Mouse (Mus musculus): ENCODE results near the gene Zfyve26. TPM values are rescaled to one million over a fixed set of nuclear protein-coding genes. Genes with fewer than 3 reads are reported as not detected.
A peak's percentile ranks its signal among the peaks of the same experiment; 100 is the strongest.

Zfyve26 gene
- polyA plus RNA-seq, 1 experiment from 2014 or later: 11.8 TPM

GRCm38 (mm10) chr12:79306013-79306412, 9.9 kb upstream of the Zfyve26 start:
- H3K4me3 ChIP-seq: no peak overlapping the region
- no peaks in the 10 kb centered on the region for H3K36me3 ChIP-seq
- WGBS: 87% methylated on average over 4 of the region's 4 CpGs
- no peaks in the 10 kb centered on the region for H3K4me1 ChIP-seq (replicated peaks)
- no peaks in the 10 kb centered on the region for H3K27me3 ChIP-seq (ENCODE audit: insufficient read depth, poor library complexity, severe bottlenecking)
- H3K27ac ChIP-seq: no peak overlapping the region
- DNase-seq (ENCODE audit: low spot score): no peak
- H3K9me3 ChIP-seq: no peaks in the 10 kb centered on the region

- Histone ChIP-seq H3K4me1 (replicated peaks) (no peaks in the 10 kb centered on the region), H3K27me3 (ENCODE audit: insufficient read depth, poor library complexity, severe bottlenecking) (no peaks in the 10 kb centered on the region), H3K9me3 (no peaks in the 10 kb centered on the region), H3K27ac (no peak overlapping the region), H3K36me3 (no peaks in the 10 kb centered on the region), H3K4me3 (no peak overlapping the region)
- 65% methylated on average over 1 of the region's 1 CpGs for WGBS
- DNase-seq (ENCODE audit: low spot score): no peak
Observed at GRCm38 (mm10) chr12:79305131-79305530, 9.0 kb upstream of the Zfyve26 start.

DNA sequence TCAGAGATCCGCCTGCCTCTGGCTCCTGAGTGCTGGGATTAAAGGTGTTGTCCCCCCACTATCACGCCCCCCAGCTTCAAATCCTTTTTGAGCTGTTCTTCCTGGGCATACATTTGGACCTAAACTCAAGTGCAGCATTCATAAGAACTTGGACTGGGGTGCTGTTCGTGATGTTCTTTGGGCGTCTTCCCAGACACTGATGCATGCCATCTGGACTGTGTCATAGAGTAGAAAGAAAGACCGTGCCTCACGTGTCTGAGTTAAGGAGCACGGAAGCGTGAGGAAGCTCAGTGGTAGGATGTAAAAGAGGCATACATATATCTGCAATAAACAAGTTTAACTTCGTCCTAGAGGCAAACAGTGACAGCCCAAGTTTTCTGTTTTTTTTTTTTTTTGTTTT, 5.7 kb upstream of the Zfyve26 start:
- no peaks in the 10 kb centered on the region for H3K27me3 ChIP-seq (ENCODE audit: insufficient read depth, poor library complexity, severe bottlenecking)
- no peaks in the 10 kb centered on the region for H3K36me3 ChIP-seq
- WGBS: 91% methylated on average over 9 of the region's 9 CpGs
- peaks cover 9% of the 10 kb centered on the region; the same call in 1 of the 2 replicates for H3K4me1 ChIP-seq (replicated peaks)
- no peak overlapping the region for H3K27ac ChIP-seq
- H3K4me3 ChIP-seq: no peak overlapping the region
- H3K9me3 ChIP-seq: no peaks in the 10 kb centered on the region
- no peak for DNase-seq (ENCODE audit: low spot score)

DNA sequence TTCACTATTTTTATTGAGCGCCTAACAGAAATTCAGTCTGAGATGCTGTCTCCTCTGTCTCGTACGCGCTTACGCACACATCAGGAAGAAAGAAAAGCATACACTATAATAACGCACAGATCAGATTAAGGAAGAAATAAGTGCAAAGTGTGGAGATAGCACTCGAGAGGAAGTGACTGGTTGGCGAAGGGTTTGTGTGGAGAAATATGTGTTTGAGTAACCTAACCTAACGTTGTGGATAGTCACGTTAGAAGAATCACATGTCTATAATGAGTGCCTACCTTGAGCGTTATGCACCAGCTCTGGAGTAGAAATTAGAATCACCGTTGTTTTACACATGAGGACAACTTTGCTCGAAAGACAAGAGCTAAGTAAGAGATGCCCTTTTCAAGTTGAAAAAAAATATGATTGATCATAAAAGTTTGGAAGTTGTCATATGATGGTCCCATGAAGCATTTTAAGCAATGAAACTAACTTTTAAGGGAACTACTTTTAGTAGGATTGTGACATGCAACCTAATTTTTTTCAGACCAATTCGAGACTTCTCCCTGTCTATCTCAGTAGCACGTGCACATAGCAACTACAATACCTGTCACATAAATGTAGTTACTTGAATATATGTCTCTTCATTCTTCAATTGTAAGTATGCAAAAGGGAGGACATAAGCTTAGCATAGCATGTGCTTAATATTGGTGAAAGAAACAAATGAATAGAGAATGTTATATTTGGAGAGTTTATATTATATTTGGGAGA, 2.0 kb upstream of the Zfyve26 start:
- Histone ChIP-seq H3K4me1 (replicated peaks) (peaks cover 26% of the 10 kb centered on the region), H3K9me3 (no peaks in the 10 kb centered on the region), H3K4me3 (peak overlapping the region; percentile 83), H3K36me3 (peaks cover under 1% of the 10 kb centered on the region; the same call in 1 of the 2 replicates), H3K27ac (peak overlapping the region; percentile 88), H3K27me3 (ENCODE audit: insufficient read depth, poor library complexity, severe bottlenecking) (no peaks in the 10 kb centered on the region)
- WGBS: 19% methylated on average over 15 of the region's 15 CpGs
- DNase-seq (ENCODE audit: low spot score): no peak

DNA sequence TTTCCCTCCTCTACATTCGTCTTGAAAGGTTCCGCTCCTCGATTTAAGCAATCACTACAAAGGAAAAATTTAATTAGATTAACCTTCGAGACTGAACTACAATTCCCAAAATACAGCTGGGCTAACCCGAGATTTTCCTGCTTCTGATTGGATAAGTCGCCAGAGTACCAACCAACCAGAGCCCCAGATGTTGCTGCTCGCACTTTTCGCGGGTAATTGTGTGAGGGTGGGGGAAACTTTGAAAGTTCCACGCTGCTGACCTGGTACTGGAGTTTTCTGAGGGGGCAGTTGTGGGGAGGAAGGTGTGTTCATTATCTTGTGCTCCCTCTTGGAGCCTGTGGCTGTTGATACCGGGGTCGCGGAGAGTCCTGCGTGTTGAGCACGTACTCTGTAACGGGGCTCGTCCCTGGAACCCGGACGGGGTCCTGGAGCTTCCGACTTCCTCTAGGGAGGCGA, 1.0 kb upstream of the Zfyve26 start, which contains the start of gene Rad51b:
Gene Rad51b, plus strand, starts transcription at position 162 of the 456 bp plus-strand sequence.
- peak; percentile 84 for DNase-seq (ENCODE audit: low spot score)
- WGBS: under 1% methylated on average over 21 of the region's 21 CpGs
- Histone ChIP-seq H3K9me3 (no peaks in the 10 kb centered on the region), H3K4me3 (peak within 1 kb of the TSS; percentile 83), H3K27ac (peak within 1 kb of the TSS; percentile 88), H3K36me3 (peaks cover 6% of the 10 kb centered on the region; the same call in 1 of the 2 replicates), H3K4me1 (replicated peaks) (peaks cover 26% of the 10 kb centered on the region), H3K27me3 (ENCODE audit: insufficient read depth, poor library complexity, severe bottlenecking) (no peaks in the 10 kb centered on the region)

GRCm38 (mm10) chr12:79292874-79293273, 3.2 kb downstream of the Zfyve26 start:
- H3K27ac ChIP-seq: no peak overlapping the region
- DNase-seq (ENCODE audit: low spot score): no peak
- no peaks in the 10 kb centered on the region for H3K9me3 ChIP-seq
- H3K4me3 ChIP-seq: no peak overlapping the region
- H3K4me1 ChIP-seq (replicated peaks): peaks cover 20% of the 10 kb centered on the region
- WGBS: 80% methylated on average over 6 of the region's 6 CpGs
- peaks cover 37% of the 10 kb centered on the region for H3K36me3 ChIP-seq
- H3K27me3 ChIP-seq (ENCODE audit: insufficient read depth, poor library complexity, severe bottlenecking): no peaks in the 10 kb centered on the region

- Histone ChIP-seq H3K36me3 (peaks cover 100% of the 10 kb centered on the region), H3K4me1 (replicated peaks) (no peaks in the 10 kb centered on the region), H3K27me3 (ENCODE audit: insufficient read depth, poor library complexity, severe bottlenecking) (no peaks in the 10 kb centered on the region), H3K9me3 (no peaks in the 10 kb centered on the region), H3K4me3 (no peak overlapping the region), H3K27ac (no peak overlapping the region)
- no peak for DNase-seq (ENCODE audit: low spot score)
- WGBS: 93% methylated on average over 8 of the region's 8 CpGs
Observed at GRCm38 (mm10) chr12:79282595-79282994, 13.5 kb downstream of the Zfyve26 start.

DNA sequence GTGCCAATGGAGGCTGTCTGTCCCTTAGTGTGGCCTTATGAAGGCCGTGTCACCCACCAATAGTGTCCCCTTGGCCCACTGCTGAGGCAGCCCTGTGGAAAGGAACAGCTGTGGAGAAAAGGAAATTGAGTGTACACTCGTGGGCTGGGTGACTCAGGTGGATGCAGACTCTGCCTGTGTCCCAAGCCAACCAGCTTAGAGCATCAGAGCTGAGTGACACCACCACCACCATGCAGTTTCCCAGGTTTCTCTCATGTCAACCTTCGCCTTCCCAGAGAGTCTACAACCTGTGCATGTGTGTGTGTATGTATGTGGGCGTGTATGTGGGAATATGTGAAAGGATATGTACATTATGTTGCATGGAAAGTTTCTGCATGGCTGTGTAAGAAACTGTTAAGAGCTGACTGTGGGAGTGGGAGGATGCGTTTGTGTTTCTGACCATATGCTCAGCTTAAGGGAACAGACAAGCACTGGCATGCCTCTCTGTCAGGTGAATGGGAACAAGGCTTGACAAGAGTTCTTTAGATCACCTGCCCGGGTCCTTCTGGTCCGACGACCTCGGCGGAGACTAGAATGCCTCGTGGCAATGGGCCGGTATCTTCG, 16.5 kb downstream of the Zfyve26 start:
- Histone ChIP-seq H3K27ac (no peak overlapping the region), H3K36me3 (peaks cover 100% of the 10 kb centered on the region), H3K4me1 (replicated peaks) (no peaks in the 10 kb centered on the region), H3K4me3 (no peak overlapping the region), H3K27me3 (ENCODE audit: insufficient read depth, poor library complexity, severe bottlenecking) (no peaks in the 10 kb centered on the region), H3K9me3 (no peaks in the 10 kb centered on the region)
- 88% methylated on average over 13 of the region's 13 CpGs for WGBS
- no peak for DNase-seq (ENCODE audit: low spot score)

GRCm38 (mm10) chr12:79272604-79273003, 23.5 kb downstream of the Zfyve26 start:
- H3K36me3 ChIP-seq: peaks cover 100% of the 10 kb centered on the region
- H3K4me3 ChIP-seq: no peak overlapping the region
- 91% methylated on average over 4 of the region's 4 CpGs for WGBS
- H3K27ac ChIP-seq: no peak overlapping the region
- no peaks in the 10 kb centered on the region for H3K9me3 ChIP-seq
- no peak for DNase-seq (ENCODE audit: low spot score)
- no peaks in the 10 kb centered on the region for H3K27me3 ChIP-seq (ENCODE audit: insufficient read depth, poor library complexity, severe bottlenecking)
- no peaks in the 10 kb centered on the region for H3K4me1 ChIP-seq (replicated peaks)

- Histone ChIP-seq H3K4me1 (replicated peaks) (no peaks in the 10 kb centered on the region), H3K9me3 (no peaks in the 10 kb centered on the region), H3K27ac (no peak overlapping the region), H3K4me3 (no peak overlapping the region), H3K36me3 (peaks cover 82% of the 10 kb centered on the region), H3K27me3 (ENCODE audit: insufficient read depth, poor library complexity, severe bottlenecking) (no peaks in the 10 kb centered on the region)
- DNase-seq (ENCODE audit: low spot score): peak; percentile 40
- WGBS: 56% methylated on average over 5 of the region's 5 CpGs
Observed at GRCm38 (mm10) chr12:79261035-79261434, 35.1 kb downstream of the Zfyve26 start.

DNA sequence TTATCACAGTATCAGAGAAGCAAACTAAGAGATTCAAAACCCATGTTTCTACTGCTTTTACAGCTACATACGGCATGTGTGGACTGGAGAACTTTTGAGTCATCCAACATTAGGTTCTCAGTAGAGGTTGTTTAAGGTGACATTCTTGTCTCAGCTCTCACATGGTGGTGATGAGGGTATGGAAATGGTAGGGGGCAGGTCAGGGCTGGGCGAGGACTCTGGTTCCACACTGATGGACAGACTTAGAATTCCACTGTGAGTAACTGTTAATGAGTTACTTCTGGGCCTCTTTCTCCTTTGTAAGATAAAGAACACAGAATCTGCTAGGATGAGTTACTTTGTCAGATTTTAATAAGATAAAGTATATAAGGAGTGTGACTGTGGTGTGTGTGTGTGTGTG, 36.0 kb downstream of the Zfyve26 start:
- H3K27me3 ChIP-seq (ENCODE audit: insufficient read depth, poor library complexity, severe bottlenecking): no peaks in the 10 kb centered on the region
- peaks cover 79% of the 10 kb centered on the region for H3K36me3 ChIP-seq
- H3K4me1 ChIP-seq (replicated peaks): no peaks in the 10 kb centered on the region
- H3K9me3 ChIP-seq: no peaks in the 10 kb centered on the region
- H3K27ac ChIP-seq: no peak overlapping the region
- WGBS: 96% methylated on average over 2 of the region's 2 CpGs
- DNase-seq (ENCODE audit: low spot score): no peak
- H3K4me3 ChIP-seq: no peak overlapping the region

DNA sequence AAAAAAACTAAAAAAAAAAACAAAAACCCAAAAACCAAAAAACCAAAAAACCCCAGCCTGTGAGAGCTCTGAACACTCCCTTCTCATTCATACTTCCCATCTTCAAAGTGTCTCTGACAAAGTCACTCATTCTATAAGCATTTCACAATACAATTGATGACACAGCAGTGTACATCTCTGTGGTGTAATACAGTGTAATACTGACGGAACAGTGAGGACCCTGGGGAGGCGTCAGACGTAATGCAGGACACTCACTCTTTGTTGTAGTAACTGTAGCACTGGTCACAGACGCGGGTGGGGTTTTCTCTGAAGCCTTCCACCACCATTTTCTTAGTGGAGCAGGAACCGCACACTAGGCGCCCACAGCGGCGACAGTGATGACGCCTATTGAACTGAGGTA, 41.1 kb downstream of the Zfyve26 start:
- H3K4me3 ChIP-seq: no peak overlapping the region
- 95% methylated on average over 10 of the region's 10 CpGs for WGBS
- no peaks in the 10 kb centered on the region for H3K9me3 ChIP-seq
- H3K36me3 ChIP-seq: peaks cover 82% of the 10 kb centered on the region
- H3K27ac ChIP-seq: no peak overlapping the region
- no peaks in the 10 kb centered on the region for H3K4me1 ChIP-seq (replicated peaks)
- no peaks in the 10 kb centered on the region for H3K27me3 ChIP-seq (ENCODE audit: insufficient read depth, poor library complexity, severe bottlenecking)
- no peak for DNase-seq (ENCODE audit: low spot score)

GRCm38 (mm10) chr12:79253294-79254053, 42.6 kb downstream of the Zfyve26 start:
- 91% methylated on average over 9 of the region's 9 CpGs for WGBS

More at GRCm38 (mm10) chr12:79253294-79254053, 42.6 kb downstream of the Zfyve26 start:
- H3K9me3 ChIP-seq: no peaks in the 10 kb centered on the region
- peaks cover 85% of the 10 kb centered on the region for H3K36me3 ChIP-seq
- no peak overlapping the region for H3K27ac ChIP-seq
- H3K4me1 ChIP-seq (replicated peaks): no peaks in the 10 kb centered on the region
- no peak for DNase-seq (ENCODE audit: low spot score)
- no peaks in the 10 kb centered on the region for H3K27me3 ChIP-seq (ENCODE audit: insufficient read depth, poor library complexity, severe bottlenecking)
- H3K4me3 ChIP-seq: no peak overlapping the region

Measured in hindbrain, embryonic 10.5 days (tissue).